ENCODE assay signal across 14 mouse cellular contexts in the genomic region with DNA sequence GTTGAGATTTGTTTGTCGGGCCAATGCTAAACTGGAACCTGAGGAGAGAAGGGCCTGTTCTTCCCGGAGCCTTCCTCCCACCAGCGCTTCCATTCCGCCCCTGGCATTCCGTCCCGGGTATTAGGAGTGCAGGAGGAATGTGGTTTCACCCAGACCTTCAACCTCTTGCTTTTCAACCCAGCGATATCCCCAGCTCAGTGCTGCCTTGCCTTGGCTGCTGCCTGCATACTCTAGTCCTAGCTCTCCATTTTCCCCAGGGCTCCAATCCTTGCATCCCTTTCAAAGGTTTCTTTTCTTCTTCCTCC. TPM values are rescaled to one million over a fixed set of nuclear protein-coding genes. Genes with fewer than 3 reads are reported as not detected.
DNase-seq lines count a peak whose midpoint lies in the region; ATAC-seq and TF ChIP-seq lines count a peak whose summit lies in the region.
"Had no signal": no experiment of that assay in that cellular context is flagged by ENCODE, and none has a peak within 500 bp of the region (broad histone marks: within the 10 kb centered on the region; RNA-seq: fewer than 3 reads in every experiment).

No protein-coding gene starts in this region.

- no peak overlapping the region for H3K4me3 ChIP-seq in kidney, postnatal 0 days (replicated peaks; ENCODE audit: low read depth, low read length)
- H3K4me3 ChIP-seq: embryonic facial prominence, embryonic 12.5 days had no signal

- no peak overlapping the region for H3K9ac ChIP-seq in kidney, postnatal 0 days (ENCODE audit: low read depth, low read length)
- H3K9ac ChIP-seq: embryonic facial prominence, embryonic 12.5 days; liver, embryonic 14.5 days had no signal

- no peaks in the 10 kb centered on the region for H3K36me3 ChIP-seq in kidney, postnatal 0 days (ENCODE audit: insufficient read depth, low read length)
- H3K36me3 ChIP-seq: embryonic facial prominence, embryonic 12.5 days had no signal

- H3K9me3 ChIP-seq in kidney, postnatal 0 days (replicated peaks; ENCODE audit: low read length) = no peaks in the 10 kb centered on the region
- H3K9me3 ChIP-seq: embryonic facial prominence, embryonic 12.5 days had no signal

- no peaks in the 10 kb centered on the region for H3K27me3 ChIP-seq in kidney, postnatal 0 days (ENCODE audit: insufficient read depth, low read length)
- H3K27me3 ChIP-seq: embryonic facial prominence, embryonic 12.5 days had no signal

- H3K4me2 ChIP-seq in kidney, postnatal 0 days (ENCODE audit: low read length) = no peak overlapping the region
- H3K4me2 ChIP-seq: embryonic facial prominence, embryonic 12.5 days; heart, embryonic 11.5 days had no signal

- H3K4me1 ChIP-seq in kidney, postnatal 0 days (replicated peaks; ENCODE audit: insufficient read depth, low read length) = no peaks in the 10 kb centered on the region; the same call in 1 of the 2 replicates

- 15% methylated on average over 7 of the region's 7 CpGs for WGBS in kidney, postnatal 0 days

- ATAC-seq in kidney, postnatal 0 days (replicated peaks; ENCODE audit: low FRiP score, low read depth) = peak; percentile 59; the same call in 1 of the 2 replicates

- no peak; the same call in 1 of the 2 replicates for TF ChIP-seq CTCF in kidney, postnatal 0 days (IDR thresholded peaks at IDR 0.05; ENCODE audit: low read depth)

- peak overlapping the region; percentile 51; the same call in 1 of the 2 replicates for H3K27ac ChIP-seq in kidney, postnatal 0 days
- H3K27ac ChIP-seq: liver, embryonic 14.5 days had no signal

- DNase-seq in adrenal gland, postnatal 10 days = peak; percentile 18
- DNase-seq in adrenal gland, postnatal 4 days (ENCODE audit: low spot score in 2 of 2) = no peak
- DNase-seq in kidney, postnatal 0 days (ENCODE audit: low spot score) = peak; percentile 79
- no peak for DNase-seq in kidney, adult 8-10 months
- DNase-seq in testis, postnatal 10 days (ENCODE audit: low spot score) = peak; percentile 51
- no peak for DNase-seq in testis, postnatal 14 days (ENCODE audit: low spot score)
- peak; percentile 53 for DNase-seq in yolk sac, embryonic 10.5 days (ENCODE audit: low spot score)
- no peak for DNase-seq in urinary bladder, postnatal 25 days (ENCODE audit: low spot score)
- DNase-seq: midbrain, embryonic 14.5 days; thymus, adult 2 months had no signal

RNA-seq across cellular contexts. Expression of gene L1td1, which starts 17.3 kb away (rescaled TPM):
- total RNA-seq in adrenal gland, postnatal 10 days (2021) = not detected
- total RNA-seq in adrenal gland, postnatal 4 days (2021) = not detected
- polyA plus RNA-seq in kidney, postnatal 0 days (2015; fragmentation: Nextera tagmentation; extraction: Ambion mirVana) = 0.18 and 0.24 TPM in 2 replicates
- polyA plus RNA-seq: liver, embryonic 14.5 days; small intestine, adult 2 months; thymus, adult 2 months had no signal

Comparison
In these comparisons a context has a peak if more than half of its experiments do, and no peak if none do; other contexts are left out.
1. DNase-seq: peak in adrenal gland, postnatal 10 days (single experiment), kidney, postnatal 0 days (single experiment), testis, postnatal 10 days (single experiment) and yolk sac, embryonic 10.5 days (single experiment); none in adrenal gland, postnatal 4 days (0 of 2), kidney, adult 8-10 months (0 of 2), testis, postnatal 14 days (single experiment) and urinary bladder, postnatal 25 days (single experiment).